Mouse (Mus musculus) duodenum, adult 2 months (tissue): ENCODE measurements around the gene Cc2d2b. TPM values are rescaled to one million over a fixed set of nuclear protein-coding genes. Genes with fewer than 3 reads are reported as not detected.

ENCODE experiments used
- polyA plus RNA-seq: library from polyadenylated mRNA; depleted of rRNA; stranded (reverse); fragments of >200 nt; gene quantifications from 2 replicates; pipeline ENCODE4 v1.2.3, GENCODE M21; 2012; ENCODE audit warnings: low replicate concordance; rRNA removed

The Cc2d2b gene
- not detected in 2 replicates for polyA plus RNA-seq

GRCm38 (mm10) chr19:40748559-40748958 is at the start of gene Cc2d2b:
Gene Cc2d2b (plus strand): TSS chr19:40748753.

GRCm38 (mm10) chr19:40830703-40831415 is 82.3 kb downstream of the Cc2d2b start, which contains the start of gene Ccnj:
Gene Ccnj (plus strand): TSS chr19:40831279.

Other genes with a start within 250 kb of the Cc2d2b start
- 6.4 and 11.4 TPM in 2 replicates for gene Sorbs1, start 235.0 kb upstream of the Cc2d2b start, polyA plus RNA-seq
- gene Aldh18a1, start 160.3 kb upstream of the Cc2d2b start, polyA plus RNA-seq = 63.1 and 70.3 TPM in 2 replicates
- gene Tctn3, start 136.5 kb upstream of the Cc2d2b start, polyA plus RNA-seq = 2.5 and 5.5 TPM in 2 replicates
- 3.1 and 3.2 TPM in 2 replicates for gene Entpd1, start 136.4 kb upstream of the Cc2d2b start, polyA plus RNA-seq
- gene Ccnj, start 82.5 kb downstream of the Cc2d2b start, polyA plus RNA-seq = 2.4 and 4.9 TPM in 2 replicates
- 0.08 and 0.13 TPM in 2 replicates for gene Zfp518a, start 146.0 kb downstream of the Cc2d2b start, polyA plus RNA-seq
- 9.4 and 14.0 TPM in 2 replicates for gene Blnk, start 245.8 kb downstream of the Cc2d2b start, polyA plus RNA-seq